Mouse (Mus musculus) monocyte, adult 2 months (primary cell): Measurements from ENCODE around the gene Reg3g.
"Not testable (repeated sequence)": the region's sequence is repeated elsewhere in the genome, so short reads cannot be mapped to it uniquely, and the experiment has no call there.

Experiments used
- DNase-seq, 2 experiments: peaks; one replicate each; pipeline ENCODE4 v3.0.0; 2022; ENCODE audit warnings: low spot score in 2 of 2, low read depth in 1 of 2

Gene Reg3g

DNA sequence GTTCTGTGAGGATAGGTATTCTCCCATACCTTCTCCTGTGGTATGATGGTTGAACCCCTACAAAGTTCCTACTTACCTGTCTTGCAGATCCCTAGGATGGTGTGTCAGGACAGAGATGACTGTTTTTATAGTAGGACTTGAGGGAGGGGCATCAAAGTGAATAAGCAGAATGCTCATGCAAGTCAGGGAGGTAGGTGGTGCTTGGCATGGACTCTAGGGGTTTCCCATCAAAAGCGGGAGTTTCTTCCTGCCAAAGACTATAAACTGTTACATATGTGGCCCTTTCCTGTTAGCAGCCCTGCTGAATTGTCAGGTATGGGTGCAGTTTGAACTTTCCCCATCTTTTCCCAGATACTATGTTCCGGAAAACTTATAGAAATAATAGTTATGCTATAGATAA is at the start of gene Reg3g:
Reg3g (minus strand) TSS at position 101 of the 400 bp plus-strand sequence.
- DNase-seq: no peak

DNA sequence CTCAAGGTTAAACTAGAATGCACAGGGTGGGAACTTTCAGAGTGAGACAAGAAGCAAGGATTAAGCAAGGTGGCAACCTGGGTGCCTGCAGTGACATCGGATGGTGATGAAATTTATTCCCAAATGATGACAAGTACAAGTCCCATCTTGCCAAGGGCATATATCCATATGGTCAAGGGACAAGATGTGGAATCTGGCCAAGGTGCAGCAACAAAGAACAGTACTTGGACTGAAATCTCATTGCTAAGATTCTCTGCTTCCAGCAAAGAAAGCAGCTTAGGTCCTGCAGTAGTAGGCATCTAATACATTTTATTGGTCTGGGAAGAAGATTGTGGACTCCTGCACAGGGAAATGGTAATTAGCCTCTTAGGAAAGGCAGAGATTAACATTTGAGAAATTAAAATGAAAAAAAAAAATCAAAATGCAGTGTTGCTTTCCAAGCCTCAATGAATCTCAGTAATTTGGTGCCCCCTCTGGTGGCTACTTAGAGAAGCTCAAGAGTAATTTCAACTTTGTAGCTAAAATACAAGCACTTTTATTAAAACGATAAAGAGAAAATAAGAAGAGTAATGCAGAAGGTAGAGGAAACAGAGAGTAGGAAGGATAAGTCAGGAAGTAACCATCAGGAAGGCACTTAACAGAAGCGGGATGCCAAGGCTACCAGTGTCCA is 47.2 kb upstream of the Reg3g start:
- no peak for DNase-seq

DNA sequence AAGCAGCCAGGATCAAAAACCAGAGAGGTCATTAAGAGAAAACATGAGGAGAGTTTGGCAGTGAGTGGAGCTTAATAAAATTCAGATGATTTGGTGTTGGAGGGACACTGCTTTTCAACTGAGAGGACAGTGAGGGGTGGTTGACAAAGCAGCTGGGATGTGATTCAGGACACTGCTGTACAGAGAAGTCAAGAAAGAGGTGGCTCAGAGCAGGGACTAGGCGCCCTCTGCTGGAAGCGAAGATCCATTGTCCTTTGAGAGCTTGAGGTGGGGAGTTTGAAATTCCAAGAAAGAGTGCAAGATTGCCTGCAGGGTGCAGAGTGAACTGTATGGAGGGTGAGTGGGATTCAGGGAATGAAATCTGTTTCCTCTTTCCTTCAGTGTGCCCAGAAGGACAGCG is 44.2 kb upstream of the Reg3g start:
- no peak for DNase-seq

DNA sequence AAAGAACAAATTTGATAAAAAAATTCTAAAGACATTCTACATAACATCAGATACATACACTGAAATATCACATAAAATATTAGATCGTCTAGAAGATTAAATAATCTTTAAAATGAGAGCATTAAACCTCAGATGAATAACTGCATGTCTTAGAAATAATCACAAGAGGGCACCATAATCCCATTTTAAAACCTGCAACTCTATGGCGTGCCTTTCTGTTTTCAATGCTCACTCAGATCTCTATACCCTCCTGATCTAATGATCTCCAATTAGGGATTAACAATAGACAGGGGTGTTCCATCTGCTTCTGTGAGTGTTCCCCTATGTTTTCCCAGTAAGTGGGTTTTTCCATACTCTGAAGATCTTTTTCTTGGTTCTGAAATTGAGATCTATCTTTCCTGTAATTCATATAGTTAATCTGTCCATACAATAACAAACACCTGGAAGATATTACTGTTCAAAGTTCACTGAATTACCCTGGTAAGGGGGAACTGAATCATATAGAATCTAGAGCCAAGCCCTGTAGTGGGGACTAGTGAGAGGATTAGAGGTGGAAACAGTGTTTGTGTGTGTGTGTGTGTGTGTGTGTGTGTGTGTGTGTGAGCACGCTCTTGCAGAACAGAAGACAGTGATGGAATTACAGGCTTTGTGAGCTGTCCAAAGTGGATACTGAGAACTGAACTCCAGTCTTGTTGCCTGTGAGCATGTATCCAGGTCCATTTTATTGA is 41.7 kb upstream of the Reg3g start:
- DNase-seq: no peak

DNA sequence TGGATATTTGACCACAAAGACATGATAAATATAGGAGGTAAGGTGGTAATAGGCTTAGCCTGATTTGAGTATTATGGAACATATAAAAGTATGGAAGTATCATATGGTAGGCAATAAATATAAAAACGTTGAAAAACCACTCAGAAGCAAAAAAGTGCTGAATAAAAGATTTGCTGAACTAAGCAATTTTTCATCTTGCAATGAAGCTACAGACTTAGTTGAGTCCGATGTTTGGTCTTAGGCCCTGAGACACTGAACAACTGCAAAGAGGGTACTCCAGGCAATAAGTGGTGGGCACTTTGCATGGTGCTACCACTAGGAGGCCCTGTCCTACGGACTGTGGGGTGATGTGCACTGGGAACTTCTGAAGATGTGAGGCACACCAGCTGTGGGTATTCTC is 37.1 kb upstream of the Reg3g start:
- no peak for DNase-seq

DNA sequence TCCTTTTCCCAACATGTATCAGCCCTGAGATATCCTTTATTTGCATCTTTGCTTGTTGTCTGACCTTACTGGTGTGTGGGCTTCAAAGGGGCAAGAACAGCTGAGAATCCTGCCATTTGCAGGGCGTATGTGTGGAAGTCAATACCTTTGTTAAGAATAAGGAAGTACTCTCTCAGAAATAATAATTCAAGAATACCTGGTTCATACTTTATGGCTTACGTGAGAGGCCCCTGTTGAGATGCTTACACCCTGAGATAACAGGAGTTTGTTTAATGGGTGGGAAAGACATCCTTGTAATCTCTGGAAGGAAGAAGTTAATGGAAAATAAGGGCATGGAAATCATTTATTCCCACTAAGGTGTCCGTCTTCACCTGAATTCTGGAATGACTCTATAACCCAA is 26.0 kb upstream of the Reg3g start:
- no peak for DNase-seq

DNA sequence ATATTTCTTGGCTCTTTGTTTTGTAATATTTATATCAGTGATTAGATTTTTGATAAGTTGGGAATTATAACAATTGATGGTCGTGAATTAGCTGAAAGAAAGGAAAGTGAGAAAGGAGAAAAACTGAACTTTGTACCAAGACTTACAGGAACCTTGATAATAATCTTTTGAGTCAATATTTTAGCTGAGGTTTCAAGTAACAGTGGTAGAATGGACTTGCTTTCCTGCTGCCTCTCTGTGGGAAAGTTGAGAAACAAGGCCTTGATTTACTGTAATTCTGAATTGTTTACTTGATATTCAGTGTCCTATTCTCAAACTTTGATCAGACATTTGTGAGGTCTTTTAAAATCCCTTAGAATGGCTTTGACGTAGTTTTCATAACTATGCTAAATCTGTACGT is 615 bp upstream of the Reg3g start:
- no peak for DNase-seq

DNA sequence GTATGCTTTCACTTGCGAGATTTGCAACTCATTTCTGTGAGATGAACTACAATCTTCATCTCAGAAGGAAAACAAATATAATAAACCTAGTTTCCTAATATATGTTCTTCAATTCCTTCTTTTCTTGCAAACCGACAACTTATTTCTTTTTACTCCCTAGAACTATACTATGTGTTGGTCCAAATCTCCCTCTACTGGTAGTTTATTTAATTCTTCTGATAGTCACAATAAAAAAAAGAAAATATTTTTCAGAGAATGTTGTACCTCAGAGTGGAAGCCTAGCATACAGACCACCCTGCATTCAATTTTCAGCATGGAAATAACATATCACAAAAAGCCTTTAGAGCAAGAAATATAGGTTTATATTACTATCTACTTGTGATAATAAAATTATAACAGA is 5.4 kb downstream of the Reg3g start:
- DNase-seq: no peak

DNA sequence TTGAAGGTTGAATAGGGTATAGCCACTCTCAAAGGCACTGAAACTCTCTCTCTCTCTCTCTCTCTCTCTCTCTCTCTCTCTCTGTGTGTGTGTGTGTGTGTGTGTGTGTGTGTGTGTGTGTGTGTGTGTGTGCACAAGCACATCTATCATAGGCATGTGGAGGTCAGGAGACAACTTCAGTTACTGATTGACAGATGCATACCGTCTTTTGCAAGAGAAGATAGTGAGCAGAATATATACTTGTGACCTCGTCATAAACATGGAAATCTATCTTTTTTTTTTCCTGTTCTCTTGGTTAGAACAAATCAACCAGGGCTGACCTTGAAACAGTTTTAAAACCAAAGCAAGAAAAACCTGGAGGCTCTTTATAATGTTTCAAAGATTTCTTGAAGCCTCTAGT is 6.3 kb downstream of the Reg3g start:
- DNase-seq: no peak

DNA sequence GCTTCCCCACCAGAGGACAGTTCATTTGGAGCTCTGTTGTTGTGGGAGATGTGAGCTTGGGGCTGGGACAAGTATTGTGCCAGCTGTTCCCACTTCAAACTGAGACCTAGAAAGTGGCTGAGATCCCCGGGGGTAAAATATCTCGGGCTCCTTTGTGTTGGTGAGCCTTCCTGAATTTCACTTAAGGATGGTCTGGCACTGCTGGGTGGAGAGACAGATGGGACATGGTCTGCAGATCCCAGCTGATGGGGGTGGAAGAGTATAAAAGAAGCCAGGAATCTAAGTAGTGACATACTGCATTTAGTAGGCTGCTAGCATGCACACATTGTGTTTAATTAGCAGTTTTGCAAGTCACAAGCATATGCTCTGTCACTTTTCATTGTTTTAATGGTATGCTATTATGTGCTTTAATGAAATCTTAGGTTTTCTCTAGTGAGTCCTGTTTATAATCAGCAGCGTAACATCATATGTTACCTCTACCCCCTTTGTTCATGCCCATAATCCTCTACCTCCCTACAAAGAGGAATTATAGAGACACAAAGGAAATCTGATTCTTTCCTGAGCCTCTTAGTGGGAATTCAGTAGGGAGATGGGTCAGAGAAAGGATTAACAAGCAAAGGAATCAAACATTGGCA is 8.4 kb downstream of the Reg3g start:
- DNase-seq: no peak

DNA sequence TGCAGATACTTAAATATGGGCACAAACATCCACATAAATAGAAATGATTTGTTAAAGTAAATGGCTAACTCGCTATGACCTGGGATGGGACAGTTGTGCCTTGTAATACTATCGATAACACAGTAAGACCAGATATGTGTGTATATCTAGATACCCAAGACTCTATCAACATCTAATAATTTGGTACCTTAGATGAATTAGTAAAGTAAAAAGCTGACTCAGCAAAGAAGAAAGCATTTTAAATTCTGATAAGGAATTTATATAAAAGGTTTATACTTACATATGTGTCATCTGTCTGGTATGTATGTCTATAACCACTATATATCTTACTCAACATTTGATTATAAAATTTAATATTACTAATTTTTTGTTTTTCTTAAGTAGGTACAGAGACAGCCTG is 15.9 kb downstream of the Reg3g start:
- DNase-seq: no peak

DNA sequence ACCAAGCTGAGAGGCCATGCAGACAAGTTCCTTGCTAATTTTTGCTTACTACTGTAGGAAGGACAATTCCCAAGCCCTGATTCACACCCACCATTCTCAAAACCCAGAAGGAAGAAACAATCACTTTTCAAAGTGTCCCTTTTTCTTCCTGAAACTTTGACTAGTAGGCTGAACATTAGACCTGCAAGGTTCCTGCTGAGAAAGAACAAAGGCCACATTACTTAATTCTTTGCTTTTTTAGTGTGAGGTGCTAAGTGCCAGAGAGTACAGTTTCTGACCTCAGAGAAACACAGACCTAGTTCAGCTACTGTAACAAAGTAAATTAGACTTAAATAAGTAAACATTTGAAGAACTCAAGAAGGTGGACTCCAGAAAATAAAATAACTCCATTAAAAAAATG is 20.3 kb downstream of the Reg3g start:
- no peak for DNase-seq

DNA sequence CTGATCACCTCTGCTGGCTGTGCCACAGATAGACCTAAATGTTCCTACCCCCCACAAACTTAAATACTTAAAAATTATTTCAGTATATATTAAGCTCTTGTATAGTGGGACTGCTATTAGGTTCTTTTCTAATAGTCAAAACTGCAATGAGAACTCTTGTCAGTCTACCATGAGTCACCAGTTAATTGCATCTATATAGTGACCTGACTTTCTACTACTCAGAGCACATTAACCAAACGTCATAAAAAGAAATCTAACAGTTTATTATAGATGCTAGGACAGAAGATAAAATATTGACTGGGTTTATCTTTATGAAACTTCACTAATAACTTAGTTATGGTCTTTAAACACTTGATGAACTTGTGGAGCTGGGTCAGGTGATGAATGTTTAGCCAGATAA is 21.5 kb downstream of the Reg3g start:
- DNase-seq: no peak

DNA sequence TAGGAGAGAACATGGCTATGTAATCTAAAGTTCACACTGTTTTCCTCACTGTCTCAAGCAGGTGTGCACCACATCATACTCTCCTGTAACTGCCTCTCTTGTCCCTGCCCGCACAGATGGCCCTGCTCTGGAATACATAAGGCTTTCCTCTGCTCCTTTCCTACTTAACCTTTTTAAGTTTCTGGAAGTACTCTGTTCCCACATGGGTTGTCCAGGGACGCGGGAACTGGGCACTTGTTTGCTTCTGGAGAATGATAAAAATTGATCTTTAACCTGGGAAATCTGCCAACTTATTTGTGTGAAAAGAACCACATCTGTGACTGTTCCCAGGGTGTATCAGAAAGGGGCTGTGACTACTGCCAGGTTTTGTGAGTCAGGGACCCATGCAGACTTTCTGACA is 43.2 kb downstream of the Reg3g start:
- DNase-seq: no peak

DNA sequence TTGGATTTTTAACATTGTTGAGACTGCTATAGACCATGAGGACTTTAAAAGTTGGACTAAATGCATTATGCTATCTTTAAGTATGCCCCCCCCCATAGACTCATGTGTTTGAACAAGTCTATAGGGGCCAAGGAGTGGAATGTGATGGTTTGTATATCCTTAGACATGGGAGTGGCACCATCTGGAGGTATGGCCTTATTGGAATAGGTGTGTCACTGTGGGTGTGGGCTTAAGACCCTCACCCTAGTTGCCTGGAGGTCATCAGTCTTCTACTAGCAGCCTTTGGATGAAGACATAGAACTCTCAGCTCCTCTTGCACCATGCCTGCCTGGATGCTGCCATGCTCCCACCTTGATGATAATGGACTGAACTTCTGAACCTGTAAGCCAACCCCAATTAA is 46.3 kb downstream of the Reg3g start, which contains the start of gene Reg1:
Reg1 (plus strand) TSS at position 301 of the 400 bp plus-strand sequence.
- not testable (repeated sequence) for DNase-seq
